Mouse (Mus musculus): ENCODE results near the gene Sh3d19. TPM values are rescaled to one million over a fixed set of nuclear protein-coding genes. Genes with fewer than 3 reads are reported as not detected.

The Sh3d19 gene
- total and polyA plus RNA-seq, 3 experiments, result 0.16 to 0.76 (median 0.33) TPM

- Histone ChIP-seq H3K27ac (ENCODE audit: insufficient read depth, low read depth) (no peak overlapping the region), H3K4me3 (replicated peaks in 1 of 3; ENCODE audit: low read depth in 2 of 3, low read length in 2 of 3, poor library complexity in 1 of 3) (no peak overlapping the region), H3K36me3 (replicated peaks in 1 of 2; ENCODE audit: control insufficient read depth in 1 of 2, insufficient read depth in 1 of 2, low read length in 1 of 2) (no peaks in the 10 kb centered on the region), H3K9me3 (replicated peaks; ENCODE audit: low read length) (peaks cover 6% of the 10 kb centered on the region), H3K9ac (ENCODE audit: insufficient read depth, low read depth) (no peak overlapping the region), H3K4me1 (ENCODE audit: control insufficient read depth in 1 of 2, insufficient read depth in 2 of 2) (no peaks in the 10 kb centered on the region), H3K79me2 (replicated peaks; ENCODE audit: control insufficient read depth, extremely low read depth, insufficient read depth, poor library complexity, severe bottlenecking) (no peaks in the 10 kb centered on the region), H3K4me2 (ENCODE audit: insufficient read depth, low read depth, poor library complexity, severe bottlenecking) (no peak overlapping the region), H3K27me3 (replicated peaks) (no peaks in the 10 kb centered on the region)
- dilution Hi-C loops (cut with MboI; ENCODE audit: extremely low pct_ligation_motif_present, extremely low pct_unique_long_range_greater_than_20kb, low sequenced_read_pairs) (no loop called here), in situ Hi-C loops (cut with MboI; ENCODE audit: low pct_ligation_motif_present, low pct_unique_long_range_greater_than_20kb, low sequenced_read_pairs) (loop anchor here (25.0 kb wide), 1 partner anchor 407 kb away; no protein-coding TSS in a partner anchor)
- DNase-seq (ENCODE audit: extremely low read depth), result no peak
- TF ChIP-seq ELF1 (IDR thresholded peaks at IDR 0.05; ENCODE audit: low read depth, low read length) (no peak), MAFK (IDR thresholded peaks at IDR 0.05; ENCODE audit: insufficient replicate concordance, low read length) (no peak), ZNF384 (IDR thresholded peaks at IDR 0.05; ENCODE audit: low read depth, low read length) (no peak), ZC3H11A (IDR thresholded peaks at IDR 0.05; ENCODE audit: low read depth, low read length) (no peak), MAX (IDR thresholded peaks at IDR 0.05; ENCODE audit: low read length) (no peak)
These were observed 148.5 kb downstream of the Sh3d19 start for GRCm38 (mm10) chr3:86119237-86119932.

- no peaks in the 10 kb centered on the region for H3K36me3 ChIP-seq (replicated peaks in 1 of 2; ENCODE audit: control insufficient read depth in 1 of 2, insufficient read depth in 1 of 2, low read length in 1 of 2)
- H3K27me3 ChIP-seq (replicated peaks), result no peaks in the 10 kb centered on the region
- H3K4me1 ChIP-seq (ENCODE audit: control insufficient read depth in 1 of 2, insufficient read depth in 2 of 2), result no peaks in the 10 kb centered on the region
- in situ Hi-C loops (cut with MboI; ENCODE audit: low pct_ligation_motif_present, low pct_unique_long_range_greater_than_20kb, low sequenced_read_pairs) (loop anchor here (25.0 kb wide), 1 partner anchor 410 kb away; no protein-coding TSS in a partner anchor), dilution Hi-C loops (cut with MboI; ENCODE audit: extremely low pct_ligation_motif_present, extremely low pct_unique_long_range_greater_than_20kb, low sequenced_read_pairs) (no loop called here)
- DNase-seq (ENCODE audit: extremely low read depth), result no peak
- H3K79me2 ChIP-seq (replicated peaks; ENCODE audit: control insufficient read depth, extremely low read depth, insufficient read depth, poor library complexity, severe bottlenecking), result no peaks in the 10 kb centered on the region
- peak in 1 of 2 experiments; percentile 12; a peak in 1 of 4 replicates for TF ChIP-seq CTCF (conservative IDR thresholded peaks at IDR 0.05 in 1 of 2, IDR thresholded peaks at IDR 0.05 in 1 of 2; ENCODE audit: low read depth in 2 of 2, low read length in 2 of 2)
- TF ChIP-seq TBP (conservative IDR thresholded peaks at IDR 0.05; ENCODE audit: low read depth, low read length), result no peak
- no peak for TF ChIP-seq E2F4 (IDR thresholded peaks at IDR 0.05; ENCODE audit: insufficient replicate concordance, low read depth, low read length)
- H3K4me2 ChIP-seq (ENCODE audit: insufficient read depth, low read depth, poor library complexity, severe bottlenecking), result no peak overlapping the region
- H3K9me3 ChIP-seq (replicated peaks; ENCODE audit: low read length), result peaks cover 2% of the 10 kb centered on the region
- no peak overlapping the region for H3K27ac ChIP-seq (ENCODE audit: insufficient read depth, low read depth)
- H3K9ac ChIP-seq (ENCODE audit: insufficient read depth, low read depth), result no peak overlapping the region
- no peak overlapping the region for H3K4me3 ChIP-seq (replicated peaks in 1 of 3; ENCODE audit: low read depth in 2 of 3, low read length in 2 of 3, poor library complexity in 1 of 3)
These were observed 151.2 kb downstream of the Sh3d19 start for GRCm38 (mm10) chr3:86122156-86122555.

GRCm38 (mm10) chr3:86123251-86123746, 152.4 kb downstream of the Sh3d19 start:
- DNase-seq (ENCODE audit: extremely low read depth), result no peak
- H3K27ac ChIP-seq (ENCODE audit: insufficient read depth, low read depth), result no peak overlapping the region

More at GRCm38 (mm10) chr3:86123251-86123746, 152.4 kb downstream of the Sh3d19 start:
- Histone ChIP-seq H3K36me3 (replicated peaks in 1 of 2; ENCODE audit: control insufficient read depth in 1 of 2, insufficient read depth in 1 of 2, low read length in 1 of 2) (no peaks in the 10 kb centered on the region), H3K4me2 (ENCODE audit: insufficient read depth, low read depth, poor library complexity, severe bottlenecking) (no peak overlapping the region), H3K9ac (ENCODE audit: insufficient read depth, low read depth) (no peak overlapping the region), H3K9me3 (replicated peaks; ENCODE audit: low read length) (peaks cover 2% of the 10 kb centered on the region), H3K79me2 (replicated peaks; ENCODE audit: control insufficient read depth, extremely low read depth, insufficient read depth, poor library complexity, severe bottlenecking) (no peaks in the 10 kb centered on the region), H3K4me3 (replicated peaks in 1 of 3; ENCODE audit: low read depth in 2 of 3, low read length in 2 of 3, poor library complexity in 1 of 3) (no peak overlapping the region), H3K27me3 (replicated peaks) (no peaks in the 10 kb centered on the region), H3K4me1 (ENCODE audit: control insufficient read depth in 1 of 2, insufficient read depth in 2 of 2) (no peaks in the 10 kb centered on the region)
- in situ Hi-C loops (cut with MboI; ENCODE audit: low pct_ligation_motif_present, low pct_unique_long_range_greater_than_20kb, low sequenced_read_pairs) (loop anchor here (25.0 kb wide), 1 partner anchor 411 kb away; no protein-coding TSS in a partner anchor), dilution Hi-C loops (cut with MboI; ENCODE audit: extremely low pct_ligation_motif_present, extremely low pct_unique_long_range_greater_than_20kb, low sequenced_read_pairs) (no loop called here)
- TF ChIP-seq UBTF (IDR thresholded peaks at IDR 0.05; ENCODE audit: low read depth, low read length), result no peak
- TF ChIP-seq KAT2A (IDR thresholded peaks at IDR 0.05; ENCODE audit: insufficient replicate concordance, low read length), result no peak
- no peak for TF ChIP-seq PAX5 (IDR thresholded peaks at IDR 0.05; ENCODE audit: low read length)
- no peak for TF ChIP-seq JUND (conservative IDR thresholded peaks at IDR 0.05; ENCODE audit: low read depth, low read length)
- no peak for TF ChIP-seq CHD2 (IDR thresholded peaks at IDR 0.05; ENCODE audit: low read length)
- no peak for TF ChIP-seq ZMIZ1 (IDR thresholded peaks at IDR 0.05; ENCODE audit: low read depth, low read length)
- TF ChIP-seq USF2 (conservative IDR thresholded peaks at IDR 0.05; ENCODE audit: low read depth, low read length), result no peak
- TF ChIP-seq ZKSCAN1 (IDR thresholded peaks at IDR 0.05; ENCODE audit: borderline replicate concordance, low read depth, low read length), result no peak
- no peak for TF ChIP-seq TCF12 (IDR thresholded peaks at IDR 0.05; ENCODE audit: low read depth, low read length)
- no peak for TF ChIP-seq MYC (IDR thresholded peaks at IDR 0.05; ENCODE audit: low read depth, low read length)
- no peak for TF ChIP-seq ZC3H11A (IDR thresholded peaks at IDR 0.05; ENCODE audit: low read depth, low read length)
- TF ChIP-seq TBP (conservative IDR thresholded peaks at IDR 0.05; ENCODE audit: low read depth, low read length), result no peak
- no peak for TF ChIP-seq ETS1 (conservative IDR thresholded peaks at IDR 0.05; ENCODE audit: low read depth, low read length)
- no peak for TF ChIP-seq MXI1 (IDR thresholded peaks at IDR 0.05; ENCODE audit: low read depth, low read length)
